Comparison of ENCODE assay signal across 16 mouse cellular contexts in the genomic region with DNA sequence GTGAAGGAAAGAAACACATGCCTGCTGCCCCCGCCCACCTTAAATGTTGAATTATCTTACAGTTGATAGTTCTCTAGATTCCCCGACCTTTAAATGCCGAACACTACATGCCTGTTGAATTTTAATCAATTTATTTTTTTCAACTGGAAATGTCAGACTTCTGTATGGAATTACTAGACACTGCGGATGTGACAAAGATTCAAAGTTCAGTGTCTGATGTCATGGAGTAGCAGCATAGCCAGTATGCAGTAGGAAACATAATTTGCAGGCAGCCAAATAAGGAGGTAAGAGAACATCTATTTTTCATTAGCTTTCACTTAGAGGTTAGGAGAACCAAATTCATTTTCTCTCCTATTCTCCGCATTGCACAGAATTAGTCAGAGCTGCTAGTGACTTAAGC.
"Had no signal": no experiment of that assay in that cellular context is flagged by ENCODE, and none has a peak within 500 bp of the region (broad histone marks: within the 10 kb centered on the region; RNA-seq: fewer than 3 reads in every experiment).

No protein-coding gene starts in this region.

- H3K4me1 ChIP-seq: limb, embryonic 15.5 days; liver, embryonic 12.5 days; stomach, embryonic 15.5 days had no signal

- H3K9me3 ChIP-seq: limb, embryonic 15.5 days; liver, embryonic 12.5 days; neural tube, embryonic 13.5 days; stomach, embryonic 15.5 days had no signal

- H3K27me3 ChIP-seq: limb, embryonic 15.5 days; liver, embryonic 12.5 days; neural tube, embryonic 13.5 days; stomach, embryonic 15.5 days had no signal

- H3K36me3 ChIP-seq: limb, embryonic 15.5 days; liver, embryonic 12.5 days; neural tube, embryonic 13.5 days; stomach, embryonic 15.5 days had no signal

- H3K4me2 ChIP-seq: limb, embryonic 15.5 days; liver, embryonic 12.5 days; lung, embryonic 14.5 days; neural tube, embryonic 13.5 days; stomach, embryonic 15.5 days had no signal

- H3K9ac ChIP-seq: limb, embryonic 15.5 days; liver, embryonic 12.5 days; lung, embryonic 14.5 days; neural tube, embryonic 13.5 days; stomach, embryonic 15.5 days had no signal

- ATAC-seq: liver, embryonic 12.5 days had no signal

- DNase-seq: kidney, adult 8-10 months; kidney, postnatal 25 days; layer of hippocampus, adult 9-11 months; layer of hippocampus, postnatal 36 days; lung, embryonic 14.5 days; lung, postnatal 10 days; lung, postnatal 4 days; retina, postnatal 1 day; right cerebral cortex, postnatal 14 days; thymus, adult 2 months; thymus, postnatal 25 days had no signal

- H3K27ac ChIP-seq: limb, embryonic 15.5 days; liver, embryonic 12.5 days; neural tube, embryonic 13.5 days; stomach, embryonic 15.5 days had no signal

- H3K4me3 ChIP-seq: limb, embryonic 15.5 days; liver, embryonic 12.5 days; myocyte; neural tube, embryonic 13.5 days; stomach, embryonic 15.5 days had no signal
